Mouse (Mus musculus): ENCODE measurements around the gene Frem3. TPM values are rescaled to one million over a fixed set of nuclear protein-coding genes. Genes with fewer than 3 reads are reported as not detected.
A peak's percentile ranks its signal among the peaks of the same experiment; 100 is the strongest.
"Not testable (repeated sequence)": the region's sequence is repeated elsewhere in the genome, so short reads cannot be mapped to it uniquely, and the experiment has no call there.

Gene Frem3
- polyA plus RNA-seq, 1 experiment: 0.03 TPM

DNA sequence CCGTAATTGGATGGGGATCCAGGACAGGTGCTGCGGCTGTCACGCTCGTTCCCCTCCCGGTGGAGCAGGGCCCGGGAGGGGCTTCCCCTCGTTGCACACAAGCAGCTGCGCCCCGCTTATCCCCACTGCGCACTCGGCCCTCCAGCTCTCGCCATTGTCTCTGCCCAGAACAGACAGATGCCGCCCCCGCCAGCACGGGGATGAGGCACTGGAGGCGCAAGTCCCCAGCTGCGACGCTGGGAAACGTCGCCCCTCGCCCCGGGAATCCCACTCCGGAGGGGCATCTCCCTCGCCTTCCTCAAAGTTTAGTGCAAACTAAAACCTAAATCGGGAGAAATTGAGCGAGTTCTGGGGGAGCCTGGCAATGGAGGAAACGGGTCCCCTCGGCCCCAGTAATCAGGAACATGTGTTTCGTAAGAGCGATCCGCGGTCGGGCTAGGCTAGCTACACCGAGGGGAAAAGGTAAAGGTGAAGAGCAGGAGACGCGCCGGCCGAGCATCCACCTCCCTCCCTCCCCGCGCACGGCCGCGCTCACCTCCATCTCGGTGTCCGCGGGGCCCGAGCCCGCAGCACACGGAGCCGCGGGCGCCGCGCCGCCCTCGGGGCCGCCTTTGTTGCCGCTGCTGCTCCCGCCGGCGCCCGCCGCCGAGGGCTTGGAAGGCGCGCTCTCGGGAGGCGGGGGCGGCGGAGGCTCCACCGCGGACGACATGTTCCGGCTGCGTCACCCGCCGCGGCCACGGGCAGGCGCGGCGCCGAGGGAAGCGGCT, 127.7 kb downstream of the Frem3 start:
- Histone ChIP-seq H3K4me1 (replicated peaks; ENCODE audit: control insufficient read depth, insufficient read depth, low read length) (peaks cover 8% of the 10 kb centered on the region), H3K27ac (ENCODE audit: control insufficient read depth, insufficient read depth, low read length) (peak overlapping the region; percentile 87)
- peak; percentile 52 for DNase-seq

DNA sequence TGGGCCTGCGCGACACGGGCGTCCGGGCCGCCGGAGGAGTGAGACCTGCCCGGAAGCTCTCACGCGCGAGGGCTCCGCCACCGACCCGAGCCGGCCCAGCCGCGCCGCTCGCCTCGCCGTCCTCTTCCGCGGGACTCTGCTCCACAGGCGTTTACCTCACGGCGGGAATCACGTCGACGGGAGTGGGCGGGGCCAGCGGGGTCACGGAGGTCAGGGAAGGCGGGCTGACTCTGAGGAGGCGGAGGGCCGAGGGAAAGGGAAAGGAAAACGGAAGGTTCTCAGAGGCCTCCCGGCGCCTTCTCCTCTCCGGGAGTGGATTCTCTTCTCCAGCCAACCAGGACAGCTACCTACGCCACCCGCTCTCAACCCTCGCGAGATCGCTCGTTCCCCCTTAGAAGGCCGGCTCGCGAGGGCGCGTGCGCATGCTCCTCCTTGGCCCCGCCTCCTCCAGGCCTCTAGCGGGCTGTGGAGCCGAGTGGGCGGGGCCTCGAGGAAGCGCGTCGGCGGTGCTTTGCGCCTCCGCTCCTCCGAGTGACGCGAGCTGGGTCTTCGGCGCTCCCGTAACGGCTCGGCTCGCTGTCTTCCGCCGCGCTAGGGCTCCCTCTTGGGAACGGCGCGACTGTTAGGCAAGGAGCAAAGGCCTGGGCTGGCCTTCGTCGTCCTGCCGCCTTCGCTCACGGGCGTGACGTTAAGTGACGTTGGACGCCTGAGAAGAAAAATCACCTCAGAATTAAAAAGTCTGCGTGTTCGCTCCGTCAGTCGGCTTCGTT, 128.5 kb downstream of the Frem3 start, which contains the start of gene Smarca5:
Smarca5 (minus strand) TSS at position 343 of the 770 bp plus-strand sequence.
- TF ChIP-seq POLR2A (IDR thresholded peaks at IDR 0.05; ENCODE audit: control insufficient read depth, extremely low read depth, insufficient read depth, low read length, poor library complexity): peak; percentile 54
- H3K27ac ChIP-seq (ENCODE audit: control insufficient read depth, insufficient read depth, low read length): peak within 1 kb of the TSS; percentile 87
- peak within 1 kb of the TSS; percentile 94 for H3K4me3 ChIP-seq (ENCODE audit: control insufficient read depth, insufficient read depth, low read length)
- not testable (repeated sequence) for H3K4me1 ChIP-seq (replicated peaks; ENCODE audit: control insufficient read depth, insufficient read depth, low read length); H3K36me3 ChIP-seq (ENCODE audit: control insufficient read depth, insufficient read depth, low read length); H3K27me3 ChIP-seq (ENCODE audit: control insufficient read depth, insufficient read depth, low read length)
- 2% methylated on average over 90 of the region's 91 CpGs for WGBS
- DNase-seq: peak; percentile 94

More for the DNA sequence above, 127.7 kb downstream of the Frem3 start:
- TF ChIP-seq CTCF (IDR thresholded peaks at IDR 0.05; ENCODE audit: borderline replicate concordance, control insufficient read depth, extremely low read depth, insufficient read depth, low read length, poor library complexity) (no peak), POLR2A (IDR thresholded peaks at IDR 0.05; ENCODE audit: control insufficient read depth, extremely low read depth, insufficient read depth, low read length, poor library complexity) (no peak; the same call in 1 of the 2 replicates)
- Histone ChIP-seq H3K27me3 (ENCODE audit: control insufficient read depth, insufficient read depth, low read length) (no peaks in the 10 kb centered on the region), H3K4me3 (ENCODE audit: control insufficient read depth, insufficient read depth, low read length) (peak overlapping the region; percentile 94), H3K36me3 (ENCODE audit: control insufficient read depth, insufficient read depth, low read length) (peaks cover 11% of the 10 kb centered on the region; the same call in 1 of the 2 replicates)
- WGBS: under 1% methylated on average over 84 of the region's 84 CpGs

DNA sequence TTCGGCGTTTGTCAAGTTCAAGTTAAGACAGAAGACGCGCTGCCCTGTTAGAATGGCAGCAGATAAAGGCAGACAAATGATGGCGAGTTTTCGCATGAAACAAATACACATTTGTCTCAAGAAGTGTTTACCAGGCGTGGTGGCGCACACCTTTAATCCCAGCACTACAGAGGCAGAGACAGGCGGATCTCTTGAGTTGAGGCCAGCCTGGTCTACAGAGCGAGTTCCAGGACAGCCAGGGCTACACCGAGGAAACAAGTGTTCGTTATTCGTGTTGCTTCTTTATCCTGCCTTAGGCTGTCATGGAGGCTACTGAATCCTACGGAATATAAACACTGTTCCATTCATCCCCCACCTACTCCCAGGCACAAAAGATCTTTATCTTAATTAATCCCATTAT, 129.1 kb downstream of the Frem3 start:
- Histone ChIP-seq H3K27me3 (ENCODE audit: control insufficient read depth, insufficient read depth, low read length) (no peaks in the 10 kb centered on the region), H3K4me3 (ENCODE audit: control insufficient read depth, insufficient read depth, low read length) (peak overlapping the region; percentile 45), H3K27ac (ENCODE audit: control insufficient read depth, insufficient read depth, low read length) (peak overlapping the region; percentile 85), H3K36me3 (ENCODE audit: control insufficient read depth, insufficient read depth, low read length) (peaks cover 4% of the 10 kb centered on the region; the same call in 1 of the 2 replicates), H3K4me1 (replicated peaks; ENCODE audit: control insufficient read depth, insufficient read depth, low read length) (peaks cover 8% of the 10 kb centered on the region)
- 20% methylated on average over 14 of the region's 14 CpGs for WGBS
- TF ChIP-seq CTCF (IDR thresholded peaks at IDR 0.05; ENCODE audit: borderline replicate concordance, control insufficient read depth, extremely low read depth, insufficient read depth, low read length, poor library complexity): no peak
- no peak for TF ChIP-seq POLR2A (IDR thresholded peaks at IDR 0.05; ENCODE audit: control insufficient read depth, extremely low read depth, insufficient read depth, low read length, poor library complexity)
- DNase-seq: no peak

Other genes with a start within 250 kb of the Frem3 start
- 0.11 TPM in 1 of 2 replicates, not detected in the other for gene Gypa, start 117.3 kb upstream of the Frem3 start, polyA plus RNA-seq (2012; rRNA removed)
- gene Smarca5, start 128.4 kb downstream of the Frem3 start, polyA plus RNA-seq (2012; rRNA removed): 14.9 and 29.3 TPM in 2 replicates